Mouse (Mus musculus) erythroblast, embryonic 14.5 days (primary cell): Measurements from ENCODE around the gene Allc.

ENCODE experiments used
- GATA1 ChIP-seq: IDR thresholded peaks from 2 replicates; pipeline ENCODE4 v1.6.1; 2012; ENCODE audit warnings: low read length, inconsistent platforms, mixed read lengths
- TAL1 ChIP-seq: IDR thresholded peaks from 3 replicates; pipeline ENCODE4 v1.6.1; 2012; ENCODE audit warnings: low read length, inconsistent platforms, mixed read lengths

DNA sequence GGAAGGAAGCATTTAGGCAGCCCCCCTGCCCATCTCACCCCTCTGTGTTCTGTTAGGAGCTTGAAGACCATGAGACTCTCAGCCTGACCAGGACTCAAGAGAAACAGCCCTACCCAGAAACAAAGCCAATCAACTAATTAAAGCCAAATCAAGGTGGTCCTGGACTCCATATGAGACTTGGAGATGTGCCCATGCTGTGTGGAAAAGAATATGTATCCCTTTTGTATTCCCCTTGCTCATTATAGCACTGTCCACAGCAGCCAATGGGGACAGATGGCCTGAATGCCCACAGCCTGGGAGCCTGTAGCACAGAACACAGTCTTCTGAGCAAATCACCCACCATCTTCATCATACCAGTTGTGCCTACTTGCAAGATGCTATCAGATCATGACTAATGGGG is 14.5 kb upstream of the Allc start:
- no peak for TF ChIP-seq GATA1
- no peak for TF ChIP-seq TAL1
